Mouse (Mus musculus): ENCODE measurements around the gene Gm10300.

Gm10300 gene

DNA sequence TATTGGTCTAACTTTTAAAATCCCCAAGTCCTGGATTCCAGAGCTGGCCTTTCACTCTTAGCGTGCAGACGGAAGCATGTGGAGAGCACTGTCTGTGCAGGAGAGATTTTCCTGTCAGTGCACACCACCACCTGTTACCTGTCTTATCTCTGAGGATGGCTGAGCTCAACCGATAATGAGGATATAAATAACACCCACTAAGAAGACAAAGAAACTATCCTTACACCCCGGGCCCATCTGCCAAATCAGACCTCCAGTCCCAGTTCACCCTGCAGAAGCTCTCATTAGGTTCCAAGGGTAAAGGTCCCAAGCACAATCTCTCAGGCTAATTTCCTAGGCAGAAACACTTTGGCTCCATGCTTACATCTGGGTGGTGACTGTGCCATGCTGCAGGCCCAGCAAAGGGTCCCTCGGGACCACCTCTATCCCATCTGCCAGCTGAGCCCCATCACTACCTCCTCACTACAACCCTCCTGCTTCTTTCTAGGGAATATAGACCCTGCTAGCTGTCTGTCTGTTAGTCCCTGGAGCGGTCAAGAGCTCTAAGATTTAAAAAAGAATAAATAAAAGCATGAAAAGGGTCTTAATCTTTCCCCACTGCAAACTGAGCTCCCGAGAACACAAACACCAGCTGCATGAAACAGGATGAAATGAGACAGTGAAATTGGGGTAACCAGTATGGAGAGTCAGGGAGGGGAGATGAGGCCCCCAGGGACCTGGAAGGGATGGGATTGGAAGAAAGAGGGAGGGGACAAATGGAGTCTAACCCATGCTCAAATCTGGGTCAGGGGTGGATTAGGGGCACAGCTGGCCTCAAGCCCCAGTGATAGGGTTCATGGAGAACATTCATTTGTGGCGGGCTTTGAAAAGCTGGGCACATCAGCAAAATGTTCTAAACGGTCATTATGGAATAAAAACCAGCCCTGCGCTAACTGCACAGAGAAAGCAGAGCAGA, 22.9 kb upstream of the Gm10300 start:
- no peak for DNase-seq (ENCODE audit: low spot score in 2 of 2)

- DNase-seq (ENCODE audit: low spot score in 2 of 2), result no peak
Measured at GRCm38 (mm10) chr4:132057311-132057710, 17.2 kb upstream of the Gm10300 start.

DNA sequence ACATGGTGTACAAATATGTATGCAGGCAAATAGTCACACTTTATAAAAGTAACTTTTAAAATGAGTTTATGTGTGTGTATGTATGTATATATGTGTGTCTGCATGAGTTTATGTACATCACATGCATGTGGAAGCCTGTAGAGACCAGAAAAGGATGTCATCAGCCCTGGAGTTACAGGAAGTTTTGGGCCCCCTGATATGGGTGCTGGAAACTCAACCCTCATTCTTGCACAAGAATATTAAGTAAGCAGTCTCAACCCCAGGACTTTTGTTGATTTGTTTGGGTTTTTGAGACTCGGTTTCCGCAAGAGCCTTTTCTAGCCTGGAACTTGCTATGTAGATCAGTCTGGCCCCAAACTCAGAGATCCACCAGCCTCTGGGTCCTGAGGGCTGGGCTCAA, 15.0 kb upstream of the Gm10300 start:
- DNase-seq (ENCODE audit: low spot score in 2 of 2), result no peak

GRCm38 (mm10) chr4:132060040-132060832, 14.3 kb upstream of the Gm10300 start:
- no peak for DNase-seq (ENCODE audit: low spot score in 2 of 2)

- no peak for DNase-seq (ENCODE audit: low spot score in 2 of 2)
Measured at GRCm38 (mm10) chr4:132062289-132062688, 12.2 kb upstream of the Gm10300 start.

DNA sequence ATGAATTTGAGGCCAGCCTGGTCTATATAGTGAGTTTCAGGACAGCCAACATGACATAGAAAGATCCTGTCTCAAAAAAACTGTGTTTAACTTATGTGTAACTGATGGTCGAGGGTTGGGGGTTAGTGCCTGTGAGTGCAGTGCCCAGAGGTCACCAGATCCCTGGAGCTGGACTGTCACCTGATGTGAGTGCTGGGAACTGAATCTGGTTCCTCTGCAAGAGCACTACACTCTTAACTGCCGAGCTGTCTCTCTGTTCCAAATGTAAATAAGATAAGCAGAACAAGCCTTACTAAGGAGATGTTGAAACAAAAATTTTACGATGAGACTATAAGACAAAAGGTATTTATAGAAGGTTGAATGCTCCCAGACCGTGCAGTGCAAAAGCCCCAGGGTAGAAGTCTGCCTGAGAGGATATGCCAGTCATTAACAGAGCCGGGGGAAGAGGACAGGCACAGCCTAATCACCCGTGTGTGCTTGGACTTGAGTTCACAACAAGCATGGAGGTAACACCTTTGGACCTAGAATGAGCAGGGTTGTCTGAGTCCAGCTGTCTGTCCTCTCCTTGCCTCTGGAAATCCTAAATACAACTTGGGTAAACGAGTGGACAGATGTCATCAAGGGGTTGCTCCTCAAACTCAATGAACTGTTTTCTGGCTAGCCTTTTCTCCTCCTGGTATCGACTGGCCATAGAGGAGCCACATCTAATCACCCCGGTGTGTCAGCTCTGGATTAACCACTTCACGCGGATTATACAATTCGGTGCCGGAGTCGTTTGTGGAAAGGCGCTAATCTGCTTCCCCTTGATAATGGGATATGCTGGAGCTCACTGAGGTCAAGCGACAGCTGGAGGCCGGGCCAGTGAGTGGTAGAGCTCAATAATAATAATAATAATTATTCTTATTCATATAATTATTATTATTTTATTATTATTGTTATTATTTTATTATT, 11.3 kb upstream of the Gm10300 start:
- DNase-seq (ENCODE audit: low spot score in 2 of 2), result no peak

- no peak for DNase-seq (ENCODE audit: low spot score in 2 of 2)
Measured at GRCm38 (mm10) chr4:132064550-132064949, 9.9 kb upstream of the Gm10300 start.

- DNase-seq (ENCODE audit: low spot score in 2 of 2), result no peak
Measured at GRCm38 (mm10) chr4:132065578-132065977, 8.9 kb upstream of the Gm10300 start.

DNA sequence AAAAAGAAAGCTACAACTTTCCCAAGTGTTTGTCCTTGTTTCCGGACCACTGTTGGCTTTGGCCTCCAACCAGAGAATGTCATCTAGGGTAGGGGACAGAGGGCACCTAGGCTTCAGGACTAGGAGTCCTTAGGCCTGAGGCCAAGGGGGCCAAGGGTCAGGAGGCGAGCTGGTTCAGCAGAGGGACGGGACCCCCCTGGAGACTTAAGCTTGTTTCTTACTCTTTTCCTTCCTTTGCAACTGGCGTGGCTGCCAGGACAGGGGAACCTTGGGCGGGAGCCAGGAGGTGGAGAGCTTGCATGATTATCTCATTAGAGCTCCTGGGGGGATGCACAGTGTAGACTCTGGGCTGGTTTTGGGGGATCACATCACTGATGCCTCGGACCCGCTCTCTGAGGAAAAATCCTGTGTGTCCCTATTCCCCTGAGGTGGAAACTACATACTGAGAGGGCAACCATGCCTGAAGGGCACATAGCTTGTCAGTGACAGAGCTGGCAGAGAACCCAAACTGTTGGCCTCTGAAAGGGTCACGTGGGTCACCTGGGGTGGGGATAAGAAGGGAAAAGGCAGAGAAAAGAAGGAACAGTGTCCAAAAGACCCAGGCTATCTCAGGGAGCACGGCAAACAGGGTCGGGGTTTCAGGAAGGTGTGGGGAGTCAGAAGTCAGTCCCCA, 8.3 kb upstream of the Gm10300 start:
- DNase-seq (ENCODE audit: low spot score in 2 of 2), result no peak

- DNase-seq (ENCODE audit: low spot score in 2 of 2), result no peak
Measured at GRCm38 (mm10) chr4:132067112-132067937, 7.2 kb upstream of the Gm10300 start.

DNA sequence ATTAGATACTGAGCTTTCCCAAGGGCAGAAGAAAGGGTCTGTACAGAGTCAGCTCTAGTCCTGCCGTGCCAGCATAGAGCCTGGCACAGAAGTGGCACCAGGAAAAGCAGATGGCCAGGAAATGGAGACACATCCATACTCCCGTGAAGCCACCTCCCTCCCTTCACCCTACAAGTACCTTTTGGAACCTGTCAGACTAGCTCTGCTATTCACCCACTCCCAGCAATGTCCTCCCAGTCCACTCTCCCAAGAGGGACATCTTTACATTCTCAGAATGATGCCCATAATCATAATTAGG, 6.6 kb upstream of the Gm10300 start:
- no peak for DNase-seq (ENCODE audit: low spot score in 2 of 2)

GRCm38 (mm10) chr4:132071674-132072073, 2.8 kb upstream of the Gm10300 start:
- no peak for DNase-seq (ENCODE audit: low spot score in 2 of 2)

DNA sequence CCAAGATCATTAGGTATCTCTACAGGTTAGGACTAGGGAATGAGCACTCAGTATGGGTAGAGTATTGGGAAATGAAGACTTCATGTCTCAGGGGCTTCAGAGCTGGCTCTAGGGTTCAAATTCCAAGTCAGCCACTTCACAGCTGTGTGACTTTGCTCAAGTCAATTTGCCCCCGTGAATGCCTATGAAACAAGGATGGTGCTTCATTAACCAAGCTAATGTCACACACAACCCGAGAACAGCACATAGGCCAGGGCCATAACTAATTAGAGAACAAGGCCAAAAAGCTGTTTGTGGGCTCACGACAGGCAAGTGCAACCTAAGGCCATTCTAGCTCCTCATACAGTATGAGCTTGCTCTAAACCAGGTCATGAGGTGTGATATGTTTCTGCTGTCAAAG, 2.3 kb upstream of the Gm10300 start:
- no peak for DNase-seq (ENCODE audit: low spot score in 2 of 2)

- no peak for DNase-seq (ENCODE audit: low spot score in 2 of 2)
Measured at GRCm38 (mm10) chr4:132072946-132073345, 1.6 kb upstream of the Gm10300 start.

GRCm38 (mm10) chr4:132074933-132075769, 654 bp downstream of the Gm10300 start, which contains the start of gene Epb41:
Gene Epb41, minus strand, starts transcription at chr4:132075321.
- peak; percentile 94 to 95 for DNase-seq (ENCODE audit: low spot score in 2 of 2)

DNA sequence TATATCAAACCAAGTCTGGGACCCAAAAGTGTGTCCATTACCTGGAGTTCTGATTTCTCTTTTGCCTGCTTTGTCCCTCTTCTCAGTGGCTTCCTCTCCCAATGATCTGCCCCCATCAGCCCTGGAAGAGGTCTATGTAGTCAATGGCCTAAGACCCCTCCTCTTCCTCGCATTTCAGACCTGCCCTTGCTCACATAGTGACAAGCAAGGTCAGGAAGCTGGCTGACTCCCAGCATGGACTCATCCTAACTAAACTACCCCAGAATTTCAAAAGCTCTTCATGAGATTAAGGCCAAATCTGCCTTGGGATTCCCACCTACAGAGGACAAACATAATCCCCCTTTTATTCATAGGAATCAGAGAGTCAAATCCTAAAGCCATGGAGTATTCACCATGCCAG, 1.3 kb downstream of the Gm10300 start:
- DNase-seq (ENCODE audit: low spot score in 2 of 2), result no peak

- DNase-seq (ENCODE audit: low spot score in 2 of 2), result peak; percentile 53 to 68
Measured at GRCm38 (mm10) chr4:132076480-132077405, 2.2 kb downstream of the Gm10300 start.

DNA sequence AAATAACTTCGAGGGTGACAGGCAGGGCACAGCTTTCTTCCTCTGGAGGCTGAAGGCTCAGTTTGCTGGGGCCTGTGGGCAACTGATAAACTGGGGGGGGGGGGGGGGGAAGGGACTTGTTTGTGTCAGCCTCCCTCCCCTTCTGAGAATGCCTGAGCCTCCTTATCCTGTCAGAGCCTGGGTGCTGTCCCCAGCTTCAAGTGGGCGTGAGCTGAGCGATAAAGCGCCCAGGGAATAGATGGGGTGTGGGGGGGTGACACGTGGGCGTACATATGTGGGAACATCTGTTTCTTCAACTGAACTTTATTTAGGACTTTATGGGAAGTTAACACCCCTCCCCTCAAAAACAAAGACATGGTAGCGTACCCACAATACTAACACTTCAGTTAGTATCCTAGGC, 2.9 kb downstream of the Gm10300 start:
- DNase-seq (ENCODE audit: low spot score in 2 of 2), result no peak

Data from urinary bladder, postnatal 4 days (tissue).